Mouse (Mus musculus) embryonic fibroblast, embryonic 13.5 days (primary cell): ENCODE measurements around the gene Cab39l.

ENCODE experiments used
- CTCF ChIP-seq: IDR thresholded peaks from 2 replicates; pipeline ENCODE4 v1.5.1; 2011; ENCODE audit warnings: mild to moderate bottlenecking, control low read depth, low read length, moderate library complexity, borderline replicate concordance; ENCODE audit not compliant: insufficient read depth
- POLR2A ChIP-seq: IDR thresholded peaks from 2 replicates; pipeline ENCODE4 v1.6.1; 2011; ENCODE audit warnings: low read depth, mild to moderate bottlenecking, control low read depth, low read length, moderate library complexity

- TF ChIP-seq CTCF: no peak
- TF ChIP-seq POLR2A: no peak
Measured at GRCm38 (mm10) chr14:59532986-59533385, 92.2 kb downstream of the Cab39l start.
